Mouse (Mus musculus) hindbrain, embryonic 13.5 days (tissue): Measurements from ENCODE around the gene Faah. TPM values are rescaled to one million over a fixed set of nuclear protein-coding genes. Genes with fewer than 3 reads are reported as not detected.

Experiments
- polyA plus RNA-seq: library from polyadenylated mRNA; unstranded; fragments of >200 nt; fragmentation: Nextera tagmentation; extraction: Ambion mirVana; gene quantifications from 2 replicates; pipeline ENCODE4 v1.2.1, GENCODE M21; 2015

Faah gene
- polyA plus RNA-seq, 1 experiment from 2014 or later = 13.0 TPM

Other genes with a start within 250 kb of the Faah start
- 0.29 TPM in 1 of 2 replicates, not detected in the other for gene Tex38, start 236.9 kb downstream of the Faah start, polyA plus RNA-seq
- 37.3 and 41.8 TPM in 2 replicates for gene Atpaf1, start 233.1 kb downstream of the Faah start, polyA plus RNA-seq
- 4.8 and 6.4 TPM in 2 replicates for gene Mob3c, start 189.8 kb downstream of the Faah start, polyA plus RNA-seq
- 21.3 and 23.7 TPM in 2 replicates for gene Mknk1, start 178.7 kb downstream of the Faah start, polyA plus RNA-seq
- gene Kncn, start 133.5 kb downstream of the Faah start, polyA plus RNA-seq = not detected in 2 replicates
- gene 6430628N08Rik, start 127.3 kb downstream of the Faah start, polyA plus RNA-seq = 0.12 and 0.30 TPM in 2 replicates
- 12.7 and 14.3 TPM in 2 replicates for gene Dmbx1, start 78.0 kb downstream of the Faah start, polyA plus RNA-seq
- 13.8 and 15.7 TPM in 2 replicates for gene Nsun4, start 36.0 kb upstream of the Faah start, polyA plus RNA-seq
- 441 and 446 TPM in 2 replicates for gene Uqcrh, start 57.1 kb upstream of the Faah start, polyA plus RNA-seq
- gene Lrrc41, start 57.3 kb upstream of the Faah start, polyA plus RNA-seq = 66.4 and 68.5 TPM in 2 replicates
- gene Rad54l, start 105.8 kb upstream of the Faah start, polyA plus RNA-seq = 11.4 and 12.1 TPM in 2 replicates
- 62.6 and 63.7 TPM in 2 replicates for gene Pomgnt1, start 105.9 kb upstream of the Faah start, polyA plus RNA-seq
- 1.7 and 1.9 TPM in 2 replicates for gene Lurap1, start 133.4 kb upstream of the Faah start, polyA plus RNA-seq
- 0.19 and 0.22 TPM in 2 replicates for gene Tspan1, start 149.7 kb upstream of the Faah start, polyA plus RNA-seq
- gene 1700042G07Rik, start 155.4 kb upstream of the Faah start, polyA plus RNA-seq = not detected in 2 replicates
- gene Gm49337, start 155.5 kb upstream of the Faah start, polyA plus RNA-seq = not detected in 2 replicates
- 86.2 and 86.4 TPM in 2 replicates for gene Pik3r3, start 203.7 kb upstream of the Faah start, polyA plus RNA-seq